Mouse (Mus musculus) limb, embryonic 13.5 days (tissue): ENCODE results near the gene Klkb1. TPM values are rescaled to one million over a fixed set of nuclear protein-coding genes. Genes with fewer than 3 reads are reported as not detected.

Experiments
- ATAC-seq: fragments of 200-750 bp; cut with Nextera tagmentation; 2 replicates; pipeline ENCODE4 v1.8.0; 2017; ENCODE audit warnings: low read depth, moderate number of reproducible peaks, moderate TSS enrichment; ENCODE audit not compliant: low FRiP score
- H3K27ac ChIP-seq: fragments of 300-500 bp; sonication (generic); 2 replicates; pipeline ENCODE4 v1.5.1; 2015; ENCODE audit warnings: inconsistent platforms, mild to moderate bottlenecking, moderate library complexity
- H3K27me3 ChIP-seq: fragments of 300-500 bp; sonication (generic); 2 replicates; pipeline ENCODE4 v1.6.1; 2015; ENCODE audit warnings: mild to moderate bottlenecking, inconsistent platforms
- H3K36me3 ChIP-seq: fragments of 300-500 bp; sonication (generic); 2 replicates; pipeline ENCODE4 v1.6.1; 2015; ENCODE audit warnings: inconsistent platforms, mild to moderate bottlenecking, moderate library complexity
- H3K4me1 ChIP-seq: fragments of 300-500 bp; sonication (generic); 2 replicates; pipeline ENCODE4 v1.6.1; 2015; ENCODE audit warnings: inconsistent platforms
- H3K4me2 ChIP-seq: fragments of 300-500 bp; sonication (generic); replicated peaks from 2 replicates; pipeline ENCODE4 v1.6.1; 2015; ENCODE audit warnings: inconsistent platforms, mild to moderate bottlenecking, moderate library complexity
- H3K4me3 ChIP-seq: fragments of 300-500 bp; sonication (generic); 2 replicates; pipeline ENCODE4 v1.5.1; 2015; ENCODE audit warnings: moderate library complexity, mild to moderate bottlenecking, inconsistent platforms
- H3K9ac ChIP-seq: fragments of 300-500 bp; sonication (generic); 2 replicates; pipeline ENCODE4 v1.6.1; 2015; ENCODE audit warnings: mild to moderate bottlenecking, inconsistent platforms
- H3K9me3 ChIP-seq: fragments of 300-500 bp; sonication (generic); 2 replicates; pipeline ENCODE4 v1.6.1; 2016; ENCODE audit warnings: inconsistent platforms
- WGBS: fragments of 180-500 bp; shearing (Covaris S2); methylation state at CpG from one replicate; pipeline ENCODE4 v1.1.7; 2015; 5-methylcytosine and 5-hydroxymethylcytosine counted together
- polyA plus RNA-seq: library from polyadenylated mRNA; unstranded; fragments of >200 nt; fragmentation: Nextera tagmentation; extraction: Ambion mirVana; gene quantifications from 2 replicates; pipeline ENCODE4 v1.2.1, GENCODE M21; 2015

Klkb1 gene
- polyA plus RNA-seq, 1 experiment from 2014 or later: 0.04 TPM

DNA sequence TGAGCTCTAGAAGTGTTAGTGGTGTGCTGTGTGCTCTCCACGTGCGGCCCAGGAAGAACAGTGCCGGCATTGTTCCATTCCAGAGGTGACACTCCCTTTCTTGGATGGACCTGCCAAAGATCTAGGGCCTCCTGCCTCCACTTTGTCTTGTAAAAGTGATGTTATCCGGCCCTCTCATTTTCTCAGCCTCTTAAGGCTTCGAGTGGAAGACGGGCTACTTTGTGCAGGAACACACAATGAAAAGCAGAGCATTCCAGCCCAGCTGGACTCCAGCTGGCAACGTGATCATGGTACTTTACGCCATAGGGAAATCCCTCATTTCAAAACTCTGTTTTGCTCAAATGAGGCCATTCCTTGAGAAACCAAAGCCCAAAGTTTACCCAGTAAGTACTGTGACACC lies 27.7 kb downstream of the Klkb1 start:
- 61% methylated on average over 8 of the region's 8 CpGs for WGBS
- no peaks in the 10 kb centered on the region for H3K9me3 ChIP-seq
- no peak overlapping the region for H3K9ac ChIP-seq
- no peak overlapping the region for H3K4me2 ChIP-seq
- no peak for ATAC-seq
- no peaks in the 10 kb centered on the region for H3K4me1 ChIP-seq
- no peak overlapping the region for H3K4me3 ChIP-seq
- H3K36me3 ChIP-seq: no peaks in the 10 kb centered on the region
- H3K27ac ChIP-seq: no peak overlapping the region
- no peaks in the 10 kb centered on the region for H3K27me3 ChIP-seq

DNA sequence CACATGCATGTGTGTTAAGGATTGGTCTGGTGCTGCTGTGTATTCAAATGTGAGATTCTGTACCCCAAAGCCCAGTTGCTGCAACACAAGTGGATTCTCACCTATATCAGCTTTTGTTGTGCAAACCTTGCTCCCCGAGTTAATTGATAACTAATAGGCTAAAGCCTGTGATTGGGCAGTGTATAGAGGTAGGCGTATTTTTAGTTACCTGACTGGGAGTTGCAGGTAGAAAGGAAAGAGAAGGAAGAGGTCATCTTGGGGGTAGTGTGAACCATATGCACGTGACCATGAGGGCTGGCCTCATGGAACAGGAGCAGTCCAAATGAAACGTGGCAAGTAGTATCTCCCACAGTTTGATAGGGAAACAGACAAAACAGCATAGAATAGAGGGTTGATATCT lies 29.7 kb downstream of the Klkb1 start:
- Histone ChIP-seq H3K9ac (no peak overlapping the region), H3K4me3 (no peak overlapping the region), H3K27me3 (no peaks in the 10 kb centered on the region), H3K9me3 (no peaks in the 10 kb centered on the region), H3K4me2 (no peak overlapping the region), H3K36me3 (no peaks in the 10 kb centered on the region), H3K4me1 (no peaks in the 10 kb centered on the region), H3K27ac (no peak overlapping the region)
- 86% methylated on average over 4 of the region's 4 CpGs for WGBS
- no peak for ATAC-seq

DNA sequence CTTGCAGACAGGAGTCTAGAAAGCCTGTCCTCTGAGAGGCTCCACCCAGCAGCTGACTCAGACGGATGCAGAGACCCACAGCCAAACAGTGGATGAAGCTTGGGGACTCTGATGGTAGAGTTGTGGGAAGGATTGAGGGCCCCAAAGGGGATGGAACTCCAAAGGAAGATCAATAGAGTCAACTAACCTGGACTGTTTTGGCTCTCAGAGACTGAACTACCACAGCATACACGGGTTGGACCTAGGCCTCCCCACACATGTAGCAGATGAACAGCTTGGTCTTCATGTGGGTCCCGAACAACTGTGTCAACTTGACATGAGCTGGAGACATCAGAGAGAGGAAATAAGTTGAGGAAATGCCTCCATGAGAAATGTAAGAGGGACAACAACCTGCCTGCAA lies 31.8 kb downstream of the Klkb1 start:
- Histone ChIP-seq H3K9ac (no peak overlapping the region), H3K27me3 (no peaks in the 10 kb centered on the region), H3K9me3 (0 out of 2 replicates have a peak, but pooled peaks cover 3% of the 10 kb centered on the region), H3K4me1 (no peaks in the 10 kb centered on the region), H3K27ac (no peak overlapping the region), H3K4me3 (no peak overlapping the region), H3K36me3 (no peaks in the 10 kb centered on the region), H3K4me2 (no peak overlapping the region)
- WGBS: 82% methylated on average over 3 of the region's 3 CpGs
- ATAC-seq: no peak

DNA sequence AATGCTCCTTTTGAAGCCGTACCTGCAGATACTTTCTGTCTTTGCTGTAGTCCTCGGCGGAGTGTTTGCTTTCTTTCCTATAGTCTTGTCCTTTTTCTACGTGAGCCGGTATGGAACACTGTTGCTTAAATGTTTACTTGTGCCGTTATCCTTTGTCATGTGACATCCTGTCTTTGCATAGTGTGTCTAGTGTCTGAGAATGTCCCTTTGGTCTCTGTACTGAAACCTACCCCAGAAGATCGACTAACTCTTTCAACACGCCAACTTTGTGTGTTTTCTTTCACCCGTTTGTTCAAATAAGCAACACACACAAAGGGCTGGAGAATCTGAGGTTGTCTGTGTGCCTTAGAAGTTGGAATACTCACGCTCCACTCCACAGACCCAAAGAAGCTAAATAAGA lies 32.7 kb downstream of the Klkb1 start, which contains the start of gene F11:
F11 (minus strand) TSS at position 112 of the 400 bp plus-strand sequence.
- H3K4me3 ChIP-seq: no peak within 1 kb of the TSS
- H3K4me1 ChIP-seq: no peaks in the 10 kb centered on the region
- no peaks in the 10 kb centered on the region for H3K27me3 ChIP-seq
- no peak for ATAC-seq
- H3K9me3 ChIP-seq: 0 out of 2 replicates have a peak, but pooled peaks cover 3% of the 10 kb centered on the region
- WGBS: 87% methylated on average over 10 of the region's 10 CpGs
- H3K27ac ChIP-seq: no peak within 1 kb of the TSS
- H3K9ac ChIP-seq: no peak within 1 kb of the TSS
- H3K4me2 ChIP-seq: no peak within 1 kb of the TSS
- H3K36me3 ChIP-seq: no peaks in the 10 kb centered on the region

DNA sequence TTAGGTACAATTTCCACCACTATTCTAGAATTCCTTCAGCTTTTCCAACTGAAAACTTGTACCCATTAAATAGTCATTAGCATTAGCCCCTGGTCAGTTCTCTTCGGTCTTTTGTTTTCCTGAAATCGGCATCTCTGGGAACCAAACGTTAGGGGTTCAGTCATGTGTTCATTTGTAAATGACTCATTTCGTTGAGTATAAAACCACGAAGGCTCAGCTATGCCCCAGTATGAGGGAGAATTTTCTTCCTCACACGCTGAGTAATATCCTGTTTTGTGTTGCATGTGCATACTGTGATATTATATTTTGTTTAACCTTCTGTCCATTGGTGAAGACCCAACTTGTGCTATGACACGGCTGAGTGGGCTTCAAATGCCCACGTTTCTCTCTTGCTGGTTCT lies 36.2 kb downstream of the Klkb1 start:
- no peak overlapping the region for H3K4me2 ChIP-seq
- H3K36me3 ChIP-seq: no peaks in the 10 kb centered on the region
- WGBS: 86% methylated on average over 8 of the region's 8 CpGs
- H3K4me1 ChIP-seq: no peaks in the 10 kb centered on the region
- ATAC-seq: no peak
- no peak overlapping the region for H3K9ac ChIP-seq
- H3K27me3 ChIP-seq: 0 out of 2 replicates have a peak, but pooled peaks cover 2% of the 10 kb centered on the region
- 0 out of 2 replicates have a peak, but pooled peaks cover 3% of the 10 kb centered on the region for H3K9me3 ChIP-seq
- no peak overlapping the region for H3K4me3 ChIP-seq
- H3K27ac ChIP-seq: no peak overlapping the region

DNA sequence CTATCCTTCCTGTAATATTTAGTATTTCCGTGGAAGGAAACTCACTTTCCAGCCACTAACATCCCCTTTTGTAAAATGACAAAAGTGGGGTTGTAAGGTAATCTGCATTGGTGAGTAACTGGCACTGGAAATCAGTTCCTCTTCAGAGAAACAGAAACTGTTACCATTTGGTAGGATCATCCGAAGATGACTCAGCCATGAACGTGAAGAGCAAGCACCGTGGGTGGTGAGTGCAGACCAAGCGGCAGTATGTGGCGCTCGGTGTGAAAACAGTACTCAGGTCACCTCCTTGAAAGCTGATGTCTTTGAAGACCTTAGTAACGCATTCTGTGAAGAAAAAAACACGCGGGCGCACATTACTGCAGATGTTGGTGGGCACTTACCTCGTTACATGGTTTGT lies 39.6 kb downstream of the Klkb1 start:
- no peak overlapping the region for H3K4me2 ChIP-seq
- H3K9me3 ChIP-seq: 0 out of 2 replicates have a peak, but pooled peaks cover 3% of the 10 kb centered on the region
- H3K9ac ChIP-seq: no peak overlapping the region
- H3K27me3 ChIP-seq: 0 out of 2 replicates have a peak, but pooled peaks cover 2% of the 10 kb centered on the region
- WGBS: 63% methylated on average over 12 of the region's 12 CpGs
- no peaks in the 10 kb centered on the region for H3K4me1 ChIP-seq
- H3K27ac ChIP-seq: no peak overlapping the region
- H3K36me3 ChIP-seq: no peaks in the 10 kb centered on the region
- no peak overlapping the region for H3K4me3 ChIP-seq
- no peak for ATAC-seq

DNA sequence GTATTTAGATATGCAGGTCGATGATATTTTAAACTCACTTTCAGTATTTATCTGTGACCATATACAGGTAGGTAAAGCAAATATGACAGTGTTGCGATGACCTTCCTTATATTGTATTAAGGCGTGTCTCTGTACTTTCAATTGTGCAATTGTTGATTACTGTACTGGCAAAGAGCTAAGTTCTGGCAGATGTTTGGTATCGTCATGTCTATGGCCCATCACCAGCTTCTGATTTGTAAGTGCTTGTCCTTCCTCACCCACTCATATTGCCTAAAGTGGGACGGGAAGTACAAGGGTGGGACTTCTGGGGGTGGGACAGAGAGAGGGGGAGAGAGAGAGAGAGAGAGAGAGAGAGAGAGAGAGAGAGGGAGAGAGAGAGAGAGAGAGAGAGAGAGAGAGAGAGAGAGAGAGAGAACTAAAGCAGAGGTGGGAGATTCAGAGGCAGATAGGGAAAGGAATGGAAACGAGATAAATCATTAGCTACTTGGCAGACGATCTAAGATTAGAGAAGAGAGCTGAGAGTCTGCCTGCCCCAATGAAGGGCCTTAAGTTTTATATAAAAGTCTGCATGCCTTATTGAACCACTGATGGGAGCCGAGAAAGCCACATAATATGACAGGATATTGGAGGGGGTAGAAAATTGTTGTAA lies 40.3 kb downstream of the Klkb1 start:
- ATAC-seq: no peak
- WGBS: 84% methylated on average over 8 of the region's 8 CpGs
- H3K9me3 ChIP-seq: 0 out of 2 replicates have a peak, but pooled peaks cover 3% of the 10 kb centered on the region
- 0 out of 2 replicates have a peak, but pooled peaks cover 2% of the 10 kb centered on the region for H3K27me3 ChIP-seq
- no peak overlapping the region for H3K9ac ChIP-seq
- no peak overlapping the region for H3K4me2 ChIP-seq
- no peak overlapping the region for H3K27ac ChIP-seq
- H3K4me1 ChIP-seq: no peaks in the 10 kb centered on the region
- no peak overlapping the region for H3K4me3 ChIP-seq
- no peaks in the 10 kb centered on the region for H3K36me3 ChIP-seq

DNA sequence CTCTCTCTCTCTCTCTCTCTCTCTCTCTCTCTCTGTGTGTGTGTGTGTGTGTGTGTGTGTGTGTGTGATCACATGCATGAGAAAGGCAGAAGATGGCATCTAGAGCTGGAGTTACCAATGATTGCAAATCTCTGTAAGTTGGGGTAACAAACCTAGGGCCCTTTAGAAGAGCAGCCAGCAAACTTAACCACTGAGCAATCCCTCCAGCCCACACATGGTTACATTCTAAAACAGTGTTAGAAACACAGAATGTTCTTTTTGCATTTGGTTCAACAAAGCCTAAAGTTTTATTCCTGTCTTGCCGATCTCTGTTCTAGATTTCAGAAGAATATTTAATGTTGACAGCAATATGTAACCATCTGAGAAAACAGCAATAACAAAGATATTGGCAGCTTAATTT lies 41.1 kb downstream of the Klkb1 start:
- Histone ChIP-seq H3K9me3 (no peaks in the 10 kb centered on the region), H3K4me1 (no peaks in the 10 kb centered on the region), H3K4me3 (no peak overlapping the region), H3K4me2 (no peak overlapping the region), H3K9ac (no peak overlapping the region), H3K27ac (no peak overlapping the region), H3K27me3 (0 out of 2 replicates have a peak, but pooled peaks cover 2% of the 10 kb centered on the region), H3K36me3 (no peaks in the 10 kb centered on the region)
- WGBS: 94% methylated on average over 1 of the region's 1 CpGs
- ATAC-seq: no peak

DNA sequence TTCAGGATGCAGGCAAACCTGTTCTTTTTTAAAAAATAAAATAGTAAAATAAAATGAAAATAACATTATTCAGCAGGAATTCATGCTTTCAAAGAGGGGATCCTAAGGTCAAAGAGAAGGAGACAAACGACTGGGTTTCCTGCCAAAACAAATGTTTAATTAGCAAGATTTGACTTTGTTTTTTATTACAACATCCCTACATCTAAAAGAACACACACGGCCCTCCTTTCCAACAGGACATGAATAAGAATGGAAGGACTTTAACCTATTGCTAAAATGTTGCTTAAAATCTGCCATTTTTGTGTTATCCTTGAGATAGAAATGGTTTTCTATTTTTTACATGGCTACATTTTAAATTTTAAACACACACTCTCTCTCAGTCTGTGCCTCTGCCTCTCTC lies 41.5 kb downstream of the Klkb1 start:
- no peak for ATAC-seq
- Histone ChIP-seq H3K4me3 (no peak overlapping the region), H3K27ac (no peak overlapping the region), H3K36me3 (no peaks in the 10 kb centered on the region), H3K9me3 (no peaks in the 10 kb centered on the region), H3K4me1 (no peaks in the 10 kb centered on the region), H3K4me2 (no peak overlapping the region), H3K9ac (no peak overlapping the region), H3K27me3 (0 out of 2 replicates have a peak, but pooled peaks cover 2% of the 10 kb centered on the region)
- 39% methylated on average over 2 of the region's 2 CpGs for WGBS

DNA sequence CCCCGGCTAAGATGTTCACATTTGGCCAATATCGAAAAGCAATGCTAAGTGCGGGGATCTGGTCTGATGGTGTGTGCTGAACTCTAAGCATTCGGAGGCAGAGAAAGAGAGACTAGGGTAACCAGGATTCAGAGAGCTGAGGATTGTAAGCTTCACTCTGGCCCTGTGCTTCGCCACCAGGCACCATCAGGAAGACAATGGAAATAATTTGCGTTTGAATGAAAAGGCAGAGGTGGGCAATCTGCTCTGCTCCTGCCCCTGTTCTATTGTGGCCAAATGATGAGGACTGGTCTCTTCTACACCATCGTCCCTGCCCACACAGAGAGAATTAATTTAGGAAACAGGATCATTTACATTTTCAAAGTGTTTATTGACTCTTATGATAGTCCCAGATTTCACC lies 48.4 kb downstream of the Klkb1 start:
- Histone ChIP-seq H3K36me3 (no peaks in the 10 kb centered on the region), H3K9me3 (no peaks in the 10 kb centered on the region), H3K27me3 (no peaks in the 10 kb centered on the region), H3K4me3 (no peak overlapping the region), H3K27ac (no peak overlapping the region), H3K9ac (no peak overlapping the region), H3K4me1 (no peaks in the 10 kb centered on the region), H3K4me2 (no peak overlapping the region)
- WGBS: 53% methylated on average over 7 of the region's 7 CpGs
- no peak for ATAC-seq

DNA sequence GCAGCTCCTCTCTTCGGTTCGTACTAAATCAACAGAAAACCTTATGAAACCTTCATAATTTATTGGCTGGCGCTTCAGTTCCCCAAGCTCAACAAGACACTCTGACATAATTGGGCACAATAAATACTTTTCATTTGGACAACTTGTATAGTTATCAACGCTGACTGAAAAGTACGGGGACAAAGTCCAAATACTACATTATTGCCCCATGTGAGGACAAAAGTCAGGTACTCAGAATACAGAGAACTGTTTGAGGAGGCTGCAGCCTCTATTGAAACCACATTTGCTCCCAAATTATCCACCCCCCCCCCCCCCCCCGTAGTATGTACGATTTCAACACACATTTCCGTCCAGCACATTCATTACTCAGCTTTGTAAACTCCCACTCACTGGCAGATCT lies 55.3 kb downstream of the Klkb1 start:
- 74% methylated on average over 8 of the region's 8 CpGs for WGBS
- Histone ChIP-seq H3K27ac (no peak overlapping the region), H3K4me1 (peaks cover 4% of the 10 kb centered on the region), H3K27me3 (no peaks in the 10 kb centered on the region), H3K4me2 (no peak overlapping the region), H3K9me3 (no peaks in the 10 kb centered on the region), H3K36me3 (no peaks in the 10 kb centered on the region), H3K4me3 (no peak overlapping the region), H3K9ac (no peak overlapping the region)
- no peak for ATAC-seq

DNA sequence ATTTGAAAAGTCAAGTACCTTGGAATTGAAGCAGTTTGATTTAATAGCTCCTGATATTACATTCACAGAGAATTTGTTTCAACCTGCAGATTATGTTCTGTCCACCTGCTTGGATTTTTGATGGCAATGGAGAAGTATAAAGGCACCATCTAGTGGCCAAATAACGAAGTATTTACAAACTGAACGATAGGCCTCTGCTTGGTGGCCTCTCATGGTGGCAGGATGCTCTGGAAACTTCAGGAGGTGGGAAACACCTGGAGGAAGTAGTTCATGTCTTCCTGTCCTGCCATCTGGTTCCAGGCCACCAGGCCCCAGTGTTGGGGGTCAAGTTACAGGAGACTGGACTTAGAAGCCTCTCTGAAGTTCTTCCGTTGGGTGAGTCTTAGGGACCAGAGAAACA lies 56.4 kb downstream of the Klkb1 start:
- Histone ChIP-seq H3K4me1 (peaks cover 4% of the 10 kb centered on the region), H3K36me3 (no peaks in the 10 kb centered on the region), H3K9me3 (no peaks in the 10 kb centered on the region), H3K4me3 (no peak overlapping the region), H3K27me3 (no peaks in the 10 kb centered on the region), H3K9ac (no peak overlapping the region), H3K27ac (no peak overlapping the region), H3K4me2 (no peak overlapping the region)
- ATAC-seq: no peak
- 15% methylated on average over 3 of the region's 3 CpGs for WGBS
